Mouse (Mus musculus) limb, embryonic 14.5 days (tissue): ENCODE measurements around the gene Gucy2c. TPM values are rescaled to one million over a fixed set of nuclear protein-coding genes. Genes with fewer than 3 reads are reported as not detected.

Experiments
- ATAC-seq: fragments of 200-750 bp; cut with Nextera tagmentation; 2 replicates; pipeline ENCODE4 v1.8.0; 2017; ENCODE audit warnings: low read depth, moderate number of reproducible peaks, moderate TSS enrichment; ENCODE audit not compliant: low FRiP score
- DNase-seq: peaks from one replicate; pipeline ENCODE4 v3.0.0-alpha.2; 2015; ENCODE audit warnings: low spot score
- H3K27ac ChIP-seq: fragments of 300-500 bp; sonication (generic); replicated peaks from 2 replicates; pipeline ENCODE4 v1.5.1; 2014; ENCODE audit warnings: low read depth, mild to moderate bottlenecking, low read length, moderate library complexity, mixed read lengths
- H3K27me3 ChIP-seq: fragments of 300-500 bp; sonication (generic); 2 replicates; pipeline ENCODE4 v1.6.1; 2014; ENCODE audit warnings: low read length, mixed read lengths; ENCODE audit not compliant: control insufficient read depth, insufficient read depth
- H3K36me3 ChIP-seq: fragments of 300-500 bp; sonication (generic); 2 replicates; pipeline ENCODE4 v1.6.1; 2014; ENCODE audit warnings: mild to moderate bottlenecking, low read length, moderate library complexity, mixed read lengths; ENCODE audit not compliant: control insufficient read depth, insufficient read depth
- H3K4me1 ChIP-seq: fragments of 300-500 bp; sonication (generic); 2 replicates; pipeline ENCODE4 v1.6.1; 2014; ENCODE audit warnings: antibody characterized with exemption, low read length, mixed read lengths; ENCODE audit not compliant: control insufficient read depth, insufficient read depth
- H3K4me2 ChIP-seq: fragments of 300-500 bp; sonication (generic); replicated peaks from 2 replicates; pipeline ENCODE4 v1.6.1; 2014; ENCODE audit warnings: low read depth, mild to moderate bottlenecking, low read length, moderate library complexity; ENCODE audit not compliant: severe bottlenecking
- H3K4me3 ChIP-seq: fragments of 300-500 bp; sonication (generic); replicated peaks from 2 replicates; pipeline ENCODE4 v1.5.1; 2014; ENCODE audit warnings: low read length
- H3K9ac ChIP-seq: fragments of 300-500 bp; sonication (generic); 2 replicates; pipeline ENCODE4 v1.6.1; 2014; ENCODE audit warnings: mild to moderate bottlenecking, low read depth, low read length, moderate library complexity; ENCODE audit not compliant: severe bottlenecking
- H3K9me3 ChIP-seq: fragments of 300-500 bp; sonication (generic); 2 replicates; pipeline ENCODE4 v1.6.1; 2016; ENCODE audit warnings: low read length; ENCODE audit not compliant: control insufficient read depth
- POLR2A ChIP-seq: fragments of 200-500 bp; IDR thresholded peaks from 2 replicates; pipeline ENCODE4 v1.8.0; 2012; ENCODE audit warnings: inconsistent platforms, mild to moderate bottlenecking, moderate library complexity, borderline replicate concordance; ENCODE audit not compliant: insufficient read depth, insufficient read length; ENCODE audit errors: extremely low read depth
- WGBS: fragments of 180-500 bp; shearing (Covaris S2); extraction: QIAGEN DNeasy Blood & Tissue Kit; methylation state at CpG from one replicate; pipeline ENCODE4 v1.1.7; 2014; 5-methylcytosine and 5-hydroxymethylcytosine counted together
- polyA plus RNA-seq, 2 experiments: library from polyadenylated mRNA; depleted of rRNA in 1 of 2; stranded (reverse) in 1 of 2; unstranded in 1 of 2; fragments of >200 nt; fragmentation: Nextera tagmentation in 1 of 2; extraction: Ambion mirVana in 1 of 2; gene quantifications; 2 replicates each; pipeline versions ENCODE4 v1.2.1 to v1.2.3; 2012 to 2014

Gucy2c gene
- polyA plus RNA-seq (2012; rRNA removed) (0.05 and 0.10 TPM in 2 replicates), polyA plus RNA-seq (2014; fragmentation: Nextera tagmentation; extraction: Ambion mirVana) (0.06 and 0.08 TPM in 2 replicates)

- Histone ChIP-seq H3K36me3 (no peaks in the 10 kb centered on the region), H3K9me3 (no peaks in the 10 kb centered on the region; the same call in 1 of the 2 replicates), H3K9ac (no peak within 1 kb of the TSS), H3K27me3 (no peaks in the 10 kb centered on the region), H3K27ac (no peak within 1 kb of the TSS), H3K4me2 (no peak within 1 kb of the TSS), H3K4me3 (no peak within 1 kb of the TSS), H3K4me1 (peaks cover 4% of the 10 kb centered on the region; the same call in 1 of the 2 replicates)
- WGBS, result 68% methylated on average over 20 of the region's 20 CpGs
- ATAC-seq, result no peak
- no peak for TF ChIP-seq POLR2A
- no peak for DNase-seq
These were observed at the start of gene Gucy2c for GRCm38 (mm10) chr6:136781377-136781986. Gene Gucy2c, minus strand, starts transcription at chr6:136781765.

GRCm38 (mm10) chr6:136828681-136829080 is 47.1 kb upstream of the Gucy2c start:
- peak overlapping the region; percentile 50 for H3K4me2 ChIP-seq
- H3K4me3 ChIP-seq, result peak overlapping the region; percentile 100
- H3K4me1 ChIP-seq, result 0 out of 2 replicates have a peak, but pooled peaks cover 3% of the 10 kb centered on the region
- no peak for DNase-seq
- peaks cover 19% of the 10 kb centered on the region for H3K36me3 ChIP-seq
- H3K27me3 ChIP-seq, result no peaks in the 10 kb centered on the region
- no peak for TF ChIP-seq POLR2A
- H3K27ac ChIP-seq, result peak overlapping the region; percentile 82
- 33% methylated on average over 4 of the region's 4 CpGs for WGBS
- no peak for ATAC-seq
- H3K9ac ChIP-seq, result peak overlapping the region; percentile 55
- no peaks in the 10 kb centered on the region for H3K9me3 ChIP-seq

- DNase-seq, result peak; percentile 99
- peak within 1 kb of the TSS; percentile 61 for H3K4me2 ChIP-seq
- H3K27ac ChIP-seq, result peak within 1 kb of the TSS; percentile 82
- H3K4me1 ChIP-seq, result 0 out of 2 replicates have a peak, but pooled peaks cover 3% of the 10 kb centered on the region
- no peaks in the 10 kb centered on the region for H3K27me3 ChIP-seq
- under 1% methylated on average over 40 of the region's 45 CpGs for WGBS
- peak; percentile 100 for ATAC-seq
- peak within 1 kb of the TSS; percentile 100 for H3K4me3 ChIP-seq
- peaks cover 23% of the 10 kb centered on the region for H3K36me3 ChIP-seq
- peak; percentile 91; the same call in 1 of the 2 replicates for TF ChIP-seq POLR2A
- peak within 1 kb of the TSS; percentile 99 for H3K9ac ChIP-seq
- no peaks in the 10 kb centered on the region for H3K9me3 ChIP-seq
These were observed 46.5 kb upstream of the Gucy2c start, which contains the start of gene Wbp11 for GRCm38 (mm10) chr6:136827881-136828561. Gene Wbp11, minus strand, starts transcription at chr6:136828233.

GRCm38 (mm10) chr6:136827516-136827880 is 45.9 kb upstream of the Gucy2c start, which contains the start of gene BC049715:
Gene BC049715, plus strand, starts transcription at chr6:136827626.
- H3K4me1 ChIP-seq, result 0 out of 2 replicates have a peak, but pooled peaks cover 3% of the 10 kb centered on the region
- peak within 1 kb of the TSS; percentile 82 for H3K27ac ChIP-seq
- WGBS, result under 1% methylated on average over 33 of the region's 34 CpGs
- H3K9me3 ChIP-seq, result no peaks in the 10 kb centered on the region
- TF ChIP-seq POLR2A, result no peak
- DNase-seq (no peak), ATAC-seq (no peak)
- peak within 1 kb of the TSS; percentile 100 for H3K4me3 ChIP-seq
- peak within 1 kb of the TSS; percentile 61 for H3K4me2 ChIP-seq
- peaks cover 28% of the 10 kb centered on the region for H3K36me3 ChIP-seq
- no peaks in the 10 kb centered on the region for H3K27me3 ChIP-seq
- peak within 1 kb of the TSS; percentile 99 for H3K9ac ChIP-seq

- Histone ChIP-seq H3K9ac (peak overlapping the region; percentile 99), H3K27ac (no peak overlapping the region), H3K36me3 (peaks cover 31% of the 10 kb centered on the region), H3K27me3 (no peaks in the 10 kb centered on the region), H3K4me3 (peak overlapping the region; percentile 100), H3K4me1 (0 out of 2 replicates have a peak, but pooled peaks cover 3% of the 10 kb centered on the region), H3K9me3 (no peaks in the 10 kb centered on the region), H3K4me2 (peak overlapping the region; percentile 61)
- TF ChIP-seq POLR2A, result no peak
- ATAC-seq (no peak), DNase-seq (no peak)
- WGBS, result 12% methylated on average over 7 of the region's 7 CpGs
These were observed 45.6 kb upstream of the Gucy2c start for GRCm38 (mm10) chr6:136827116-136827515.
